Mouse (Mus musculus): ENCODE results near the gene Aqp12. TPM values are rescaled to one million over a fixed set of nuclear protein-coding genes. Genes with fewer than 3 reads are reported as not detected.

The Aqp12 gene
- polyA plus RNA-seq, 1 experiment from 2014 or later = not detected

DNA sequence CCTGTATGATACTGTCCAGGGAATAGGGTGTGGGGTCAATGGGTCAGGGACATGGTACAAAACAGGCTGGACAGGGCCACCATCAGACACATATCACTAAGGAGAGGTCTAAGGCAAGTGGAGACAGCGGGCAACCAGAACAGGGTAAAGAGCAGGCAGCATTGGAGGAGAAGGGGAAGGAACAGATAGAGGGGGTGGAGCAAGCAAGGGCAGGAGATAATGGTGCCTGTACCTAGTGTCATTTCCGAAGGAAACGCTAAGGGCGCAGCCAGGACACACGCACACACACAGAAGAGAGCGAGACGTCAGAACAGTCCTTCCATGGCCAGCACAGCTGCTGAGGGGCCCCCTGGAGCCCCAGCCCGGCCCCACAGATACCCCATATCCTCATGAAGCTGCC lies 20.5 kb downstream of the Aqp12 start:
- Histone ChIP-seq H3K4me3 (no peak overlapping the region), H3K27me3 (no peaks in the 10 kb centered on the region), H3K36me3 (ENCODE audit: poor library complexity, severe bottlenecking) (peaks cover 100% of the 10 kb centered on the region), H3K9ac (no peak overlapping the region), H3K4me2 (no peak overlapping the region), H3K9me3 (replicated peaks) (no peaks in the 10 kb centered on the region), H3K4me1 (no peaks in the 10 kb centered on the region), H3K27ac (no peak overlapping the region)
- no peak for ATAC-seq
- 91% methylated on average over 8 of the region's 8 CpGs for WGBS

DNA sequence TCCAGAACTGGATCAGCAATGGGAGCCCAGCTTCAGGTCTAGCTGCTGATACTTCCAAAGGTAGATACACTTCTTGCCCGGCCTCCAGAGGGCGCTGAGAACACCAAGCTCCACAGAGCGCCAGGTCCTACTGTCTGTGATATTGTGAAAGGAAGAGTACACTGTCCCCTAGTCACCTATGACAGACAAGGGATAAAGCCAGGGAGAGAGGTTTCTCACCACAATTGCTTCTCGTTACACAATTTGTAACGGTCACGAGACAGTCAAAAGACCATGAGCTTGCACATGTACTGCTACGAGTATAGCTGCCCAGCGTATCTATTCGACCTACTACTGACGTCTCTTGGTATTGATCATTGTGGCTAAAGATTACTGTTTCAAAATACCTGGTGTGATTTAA lies 23.3 kb downstream of the Aqp12 start:
- Histone ChIP-seq H3K9ac (no peak overlapping the region), H3K9me3 (replicated peaks) (no peaks in the 10 kb centered on the region), H3K27ac (no peak overlapping the region), H3K4me1 (no peaks in the 10 kb centered on the region), H3K4me2 (no peak overlapping the region), H3K36me3 (ENCODE audit: poor library complexity, severe bottlenecking) (peaks cover 98% of the 10 kb centered on the region), H3K4me3 (no peak overlapping the region), H3K27me3 (no peaks in the 10 kb centered on the region)
- ATAC-seq = no peak
- 94% methylated on average over 10 of the region's 10 CpGs for WGBS

DNA sequence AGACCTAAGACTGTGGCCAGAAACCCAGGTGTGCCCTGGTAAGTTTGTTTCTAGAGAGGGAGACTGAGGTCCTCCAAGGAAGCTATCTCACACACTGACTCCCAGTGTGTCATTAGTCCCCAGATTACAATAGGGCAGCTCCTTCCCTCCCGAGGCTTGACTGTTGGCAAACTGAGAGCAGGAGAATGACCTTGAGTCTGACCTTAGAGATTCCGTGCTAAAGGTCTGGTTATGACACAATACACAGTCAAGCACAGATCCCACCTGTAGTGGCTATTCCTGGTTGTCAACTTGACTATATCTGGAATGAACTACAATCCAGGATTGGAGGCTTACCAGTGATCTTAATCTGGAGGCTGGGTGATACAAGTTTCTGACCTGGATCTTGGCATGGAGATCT lies 23.9 kb downstream of the Aqp12 start:
- no peak overlapping the region for H3K4me2 ChIP-seq
- no peak overlapping the region for H3K4me3 ChIP-seq
- H3K9me3 ChIP-seq (replicated peaks) = no peaks in the 10 kb centered on the region
- H3K9ac ChIP-seq = no peak overlapping the region
- no peak overlapping the region for H3K27ac ChIP-seq
- no peaks in the 10 kb centered on the region for H3K27me3 ChIP-seq
- H3K4me1 ChIP-seq = no peaks in the 10 kb centered on the region
- H3K36me3 ChIP-seq (ENCODE audit: poor library complexity, severe bottlenecking) = peaks cover 98% of the 10 kb centered on the region
- no peak for ATAC-seq
- WGBS = 81% methylated on average over 2 of the region's 2 CpGs

DNA sequence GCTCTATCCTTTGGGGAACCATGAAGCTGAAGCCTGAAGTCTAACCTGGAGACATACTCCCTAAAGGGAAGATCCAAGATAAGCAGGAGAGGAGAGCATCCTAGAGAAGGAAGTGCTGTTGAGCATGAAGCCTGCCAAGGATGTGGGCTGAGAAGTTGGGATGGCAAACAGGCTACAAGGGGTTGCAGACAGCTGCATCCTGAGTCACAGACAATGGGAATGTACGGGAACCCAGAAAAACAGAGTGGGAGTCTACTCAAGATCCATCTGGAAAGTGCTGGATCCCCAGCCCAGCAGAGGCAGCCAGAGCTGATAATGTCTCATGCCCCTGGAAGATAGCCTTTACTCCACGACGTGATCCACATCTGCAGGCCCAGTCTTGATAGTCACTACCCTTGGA lies 25.1 kb downstream of the Aqp12 start:
- Histone ChIP-seq H3K27ac (no peak overlapping the region), H3K4me3 (no peak overlapping the region), H3K27me3 (no peaks in the 10 kb centered on the region), H3K4me2 (no peak overlapping the region), H3K36me3 (ENCODE audit: poor library complexity, severe bottlenecking) (peaks cover 98% of the 10 kb centered on the region), H3K4me1 (no peaks in the 10 kb centered on the region), H3K9ac (no peak overlapping the region), H3K9me3 (replicated peaks) (no peaks in the 10 kb centered on the region)
- 96% methylated on average over 3 of the region's 3 CpGs for WGBS
- ATAC-seq = no peak

DNA sequence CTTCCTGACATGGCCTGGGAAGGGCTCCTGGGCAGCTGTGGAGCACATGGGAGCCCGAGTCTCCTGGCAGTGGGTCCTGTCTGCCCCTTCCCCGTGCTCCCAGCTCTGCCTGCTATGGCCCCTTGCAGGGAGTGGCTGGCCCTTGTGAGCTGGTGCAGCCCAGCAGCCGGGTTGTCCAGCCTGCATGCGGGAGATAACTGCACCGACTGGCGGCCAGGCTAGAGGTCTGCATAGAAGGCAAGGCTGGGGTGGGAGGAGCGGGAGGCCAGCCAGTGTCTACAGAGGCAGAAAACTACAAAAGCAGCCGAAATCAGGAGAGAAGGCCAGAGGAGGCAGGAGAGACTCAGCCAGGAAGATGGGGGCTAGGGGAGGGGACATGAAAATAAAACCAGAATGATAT lies 27.9 kb downstream of the Aqp12 start:
- H3K36me3 ChIP-seq (ENCODE audit: poor library complexity, severe bottlenecking) = peaks cover 98% of the 10 kb centered on the region
- WGBS = 76% methylated on average over 8 of the region's 8 CpGs
- no peak overlapping the region for H3K27ac ChIP-seq
- H3K4me3 ChIP-seq = no peak overlapping the region
- ATAC-seq = no peak
- H3K9me3 ChIP-seq (replicated peaks) = no peaks in the 10 kb centered on the region
- H3K4me1 ChIP-seq = no peaks in the 10 kb centered on the region
- no peak overlapping the region for H3K4me2 ChIP-seq
- no peaks in the 10 kb centered on the region for H3K27me3 ChIP-seq
- H3K9ac ChIP-seq = no peak overlapping the region

DNA sequence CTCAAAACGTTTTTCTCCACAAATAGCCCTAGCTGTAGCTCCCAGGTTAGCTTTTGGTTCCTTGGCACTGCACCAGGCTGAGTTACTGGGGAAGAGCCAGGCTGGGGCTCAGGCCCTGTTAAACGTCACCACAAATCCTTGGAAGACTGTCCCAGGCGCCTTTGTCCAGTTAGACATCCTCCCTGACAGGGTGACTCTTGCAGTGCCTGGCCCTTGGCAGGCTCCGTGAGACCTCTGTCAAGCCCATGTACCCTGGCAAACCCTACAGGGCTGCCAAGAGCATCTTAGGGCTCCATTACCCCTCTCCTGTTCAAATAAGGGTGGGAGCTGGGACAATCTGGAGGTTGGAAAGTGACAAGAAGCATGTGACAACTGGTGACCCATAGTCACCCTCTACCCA lies 29.8 kb downstream of the Aqp12 start:
- Histone ChIP-seq H3K4me2 (no peak overlapping the region), H3K9me3 (replicated peaks) (no peaks in the 10 kb centered on the region), H3K9ac (no peak overlapping the region), H3K36me3 (ENCODE audit: poor library complexity, severe bottlenecking) (peaks cover 98% of the 10 kb centered on the region), H3K27ac (no peak overlapping the region), H3K4me3 (no peak overlapping the region), H3K27me3 (no peaks in the 10 kb centered on the region), H3K4me1 (no peaks in the 10 kb centered on the region)
- ATAC-seq = no peak
- 82% methylated on average over 4 of the region's 4 CpGs for WGBS

DNA sequence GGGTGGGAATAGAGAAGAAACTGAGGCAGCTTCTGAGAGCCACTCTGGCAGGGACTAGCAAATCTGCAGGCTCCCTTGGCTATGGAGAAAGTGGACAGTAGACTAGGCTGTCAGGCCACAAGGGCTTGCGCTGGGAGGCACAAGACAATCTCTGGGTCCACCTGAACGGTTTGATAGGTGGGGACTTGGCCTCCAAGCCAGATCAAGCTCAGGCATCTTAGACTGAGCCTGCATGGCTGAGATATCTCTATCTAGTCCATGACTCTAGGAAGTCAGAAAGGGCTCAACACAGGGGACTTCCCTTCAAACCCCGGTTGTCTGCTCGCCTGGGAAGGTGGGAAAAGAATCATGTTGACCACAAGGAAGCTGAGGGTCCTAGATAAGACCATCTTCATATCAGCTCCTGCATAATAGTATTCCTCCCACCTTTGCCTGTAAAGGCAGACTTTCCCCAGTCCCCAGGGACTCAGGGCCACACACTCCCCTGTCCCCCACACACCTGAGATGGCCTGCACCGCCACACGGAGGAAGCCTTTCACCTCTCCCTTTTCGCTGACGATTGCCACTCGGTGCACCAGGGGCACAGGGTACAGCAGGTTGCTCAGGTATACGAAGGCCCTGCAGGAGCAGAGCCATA lies 40.1 kb downstream of the Aqp12 start:
- WGBS = 93% methylated on average over 10 of the region's 10 CpGs
- H3K4me3 ChIP-seq = no peak overlapping the region
- H3K36me3 ChIP-seq (ENCODE audit: poor library complexity, severe bottlenecking) = peaks cover 97% of the 10 kb centered on the region
- ATAC-seq = no peak
- no peak overlapping the region for H3K27ac ChIP-seq
- H3K9me3 ChIP-seq (replicated peaks) = no peaks in the 10 kb centered on the region
- no peaks in the 10 kb centered on the region for H3K4me1 ChIP-seq
- no peaks in the 10 kb centered on the region for H3K27me3 ChIP-seq
- H3K9ac ChIP-seq = no peak overlapping the region
- no peak overlapping the region for H3K4me2 ChIP-seq

DNA sequence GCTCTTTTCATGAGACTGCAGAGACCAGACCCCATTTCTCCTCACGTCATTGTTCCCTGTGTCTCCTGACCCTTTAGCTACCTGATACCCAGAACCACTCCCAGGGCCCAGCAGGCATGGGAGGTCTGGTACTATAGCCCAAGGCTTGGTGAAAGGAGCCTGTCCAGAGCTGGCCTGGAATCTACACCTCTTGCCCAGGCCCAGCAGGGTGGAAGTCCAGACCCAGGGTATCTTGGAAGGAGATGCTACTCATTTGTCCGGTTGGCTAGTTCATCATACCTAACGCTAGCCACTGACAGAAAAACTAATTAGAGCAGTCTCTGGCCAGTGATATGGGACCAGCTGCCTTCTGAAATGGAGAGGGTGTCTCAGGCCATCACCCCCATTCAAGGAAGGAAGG lies 43.9 kb downstream of the Aqp12 start:
- Histone ChIP-seq H3K4me1 (no peaks in the 10 kb centered on the region), H3K9ac (no peak overlapping the region), H3K27me3 (no peaks in the 10 kb centered on the region), H3K27ac (no peak overlapping the region), H3K9me3 (replicated peaks) (no peaks in the 10 kb centered on the region), H3K4me2 (no peak overlapping the region), H3K36me3 (ENCODE audit: poor library complexity, severe bottlenecking) (peaks cover 98% of the 10 kb centered on the region), H3K4me3 (no peak overlapping the region)
- ATAC-seq = no peak
- 84% methylated on average over 3 of the region's 3 CpGs for WGBS

DNA sequence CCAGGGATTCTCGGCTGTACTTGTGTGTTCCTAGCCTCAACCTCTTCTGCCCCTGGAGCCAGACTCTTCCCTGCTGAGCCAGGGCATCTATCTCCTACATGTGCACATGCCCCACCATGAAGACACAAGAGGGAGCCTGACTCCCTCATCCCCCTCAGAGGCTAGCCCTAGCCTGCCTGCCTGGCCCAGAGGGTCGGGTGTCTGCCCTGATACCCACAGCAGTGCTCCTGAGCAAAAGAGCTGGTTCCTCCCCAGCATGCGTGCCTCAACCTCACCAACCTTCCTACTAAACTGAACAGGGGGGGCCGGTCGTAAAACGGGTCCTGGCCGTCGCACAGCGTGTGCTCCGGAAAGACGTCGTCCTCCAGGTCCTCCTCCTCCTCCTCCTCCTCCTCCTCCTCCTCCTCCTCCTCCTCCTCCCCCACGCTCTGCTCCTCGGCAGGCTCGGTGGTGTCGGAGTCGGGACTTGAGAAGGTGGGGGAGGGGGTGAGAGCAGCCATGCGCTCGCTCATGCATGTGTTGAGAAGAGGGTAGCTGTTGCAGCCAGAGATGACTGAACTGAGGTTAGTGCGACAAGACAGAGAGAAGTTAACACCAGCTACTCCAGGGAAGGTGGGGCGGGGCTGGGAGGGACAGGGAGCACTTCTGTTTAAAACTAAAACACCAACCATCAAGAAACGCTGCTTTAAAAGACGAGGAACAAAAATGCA lies 45.1 kb downstream of the Aqp12 start:
- H3K27ac ChIP-seq = no peak overlapping the region

More for the DNA sequence above, 45.1 kb downstream of the Aqp12 start:
- WGBS = 72% methylated on average over 18 of the region's 23 CpGs
- H3K9ac ChIP-seq = no peak overlapping the region
- peaks cover 99% of the 10 kb centered on the region for H3K36me3 ChIP-seq (ENCODE audit: poor library complexity, severe bottlenecking)
- no peaks in the 10 kb centered on the region for H3K4me1 ChIP-seq
- ATAC-seq = no peak
- no peaks in the 10 kb centered on the region for H3K9me3 ChIP-seq (replicated peaks)
- no peaks in the 10 kb centered on the region for H3K27me3 ChIP-seq
- H3K4me3 ChIP-seq = no peak overlapping the region
- H3K4me2 ChIP-seq = no peak overlapping the region

Other genes starting within 250 kb of the Aqp12 start
- 115 and 117 TPM in 2 replicates for gene Gpc1, start 174.7 kb upstream of the Aqp12 start, polyA plus RNA-seq (2015; fragmentation: Nextera tagmentation; extraction: Ambion mirVana)
- 0.71 and 1.4 TPM in 2 replicates for gene Ankmy1, start 103.4 kb upstream of the Aqp12 start, polyA plus RNA-seq (2015; fragmentation: Nextera tagmentation; extraction: Ambion mirVana)
- gene Dusp28, start 99.4 kb upstream of the Aqp12 start, polyA plus RNA-seq (2015; fragmentation: Nextera tagmentation; extraction: Ambion mirVana) = 16.6 and 17.5 TPM in 2 replicates
- gene Rnpepl1, start 95.6 kb upstream of the Aqp12 start, polyA plus RNA-seq (2015; fragmentation: Nextera tagmentation; extraction: Ambion mirVana) = 18.6 and 20.5 TPM in 2 replicates
- 51.7 and 54.3 TPM in 2 replicates for gene Capn10, start 72.0 kb upstream of the Aqp12 start, polyA plus RNA-seq (2015; fragmentation: Nextera tagmentation; extraction: Ambion mirVana)
- 0.25 and 0.46 TPM in 2 replicates for gene Gpr35, start 55.5 kb upstream of the Aqp12 start, polyA plus RNA-seq (2015; fragmentation: Nextera tagmentation; extraction: Ambion mirVana)
- 205 and 224 TPM in 2 replicates for gene Kif1a, start 95.6 kb downstream of the Aqp12 start, polyA plus RNA-seq (2015; fragmentation: Nextera tagmentation; extraction: Ambion mirVana)
- gene Agxt, start 128.9 kb downstream of the Aqp12 start, polyA plus RNA-seq (2015; fragmentation: Nextera tagmentation; extraction: Ambion mirVana) = not detected in 2 replicates
- gene 2310007B03Rik, start 154.6 kb downstream of the Aqp12 start, polyA plus RNA-seq (2015; fragmentation: Nextera tagmentation; extraction: Ambion mirVana) = 0.08 and 0.16 TPM in 2 replicates
- gene Crocc2, start 162.4 kb downstream of the Aqp12 start, polyA plus RNA-seq (2015; fragmentation: Nextera tagmentation; extraction: Ambion mirVana) = 0.10 and 0.20 TPM in 2 replicates
- gene Sned1, start 229.5 kb downstream of the Aqp12 start, polyA plus RNA-seq (2015; fragmentation: Nextera tagmentation; extraction: Ambion mirVana) = 2.1 and 2.2 TPM in 2 replicates